Mouse (Mus musculus) stomach, postnatal 0 days (tissue): ENCODE measurements around the gene Sftpd. TPM values are rescaled to one million over a fixed set of nuclear protein-coding genes. Genes with fewer than 3 reads are reported as not detected.

Experiments used
- ATAC-seq: fragments of 200-750 bp; cut with Nextera tagmentation; 2 replicates; pipeline ENCODE4 v1.8.0; 2017; ENCODE audit not compliant: low FRiP score, low TSS enrichment
- DNase-seq: peaks from one replicate; pipeline ENCODE4 v3.0.0-alpha.2; 2016; ENCODE audit warnings: low spot score
- H3K27ac ChIP-seq: fragments of 300-500 bp; sonication (generic); replicated peaks from 2 replicates; pipeline ENCODE4 v1.5.1; 2014; ENCODE audit warnings: mild to moderate bottlenecking, control low read depth
- H3K27me3 ChIP-seq: fragments of 300-500 bp; sonication (generic); 2 replicates; pipeline ENCODE4 v1.6.1; 2014; ENCODE audit warnings: low read length; ENCODE audit not compliant: control insufficient read depth, insufficient read depth
- H3K36me3 ChIP-seq: fragments of 300-500 bp; sonication (generic); 2 replicates; pipeline ENCODE4 v1.6.1; 2014; ENCODE audit warnings: low read length, mixed read lengths; ENCODE audit not compliant: control insufficient read depth, insufficient read depth
- H3K4me1 ChIP-seq: fragments of 300-500 bp; sonication (generic); replicated peaks from 2 replicates; pipeline ENCODE4 v1.6.1; 2014; ENCODE audit warnings: antibody characterized with exemption; ENCODE audit not compliant: control insufficient read depth, insufficient read depth
- H3K4me2 ChIP-seq: fragments of 300-500 bp; sonication (generic); replicated peaks from 2 replicates; pipeline ENCODE4 v1.6.1; 2014; ENCODE audit warnings: low read depth, mild to moderate bottlenecking, control low read depth, moderate library complexity
- H3K4me3 ChIP-seq: fragments of 300-500 bp; sonication (generic); 2 replicates; pipeline ENCODE4 v1.5.1; 2014; ENCODE audit warnings: low read depth, low read length, control low read depth
- H3K9ac ChIP-seq: fragments of 300-500 bp; sonication (generic); 2 replicates; pipeline ENCODE4 v1.6.1; 2014; ENCODE audit warnings: mild to moderate bottlenecking, low read length, control low read depth, mixed read lengths
- H3K9me3 ChIP-seq: fragments of 300-500 bp; sonication (generic); 2 replicates; pipeline ENCODE4 v1.6.1; 2016; ENCODE audit warnings: low read length; ENCODE audit not compliant: control insufficient read depth
- CTCF ChIP-seq: IDR thresholded peaks from 2 replicates; pipeline ENCODE4 v1.5.1; 2016; ENCODE audit warnings: antibody characterized with exemption, low read depth, mild to moderate bottlenecking, moderate library complexity
- EP300 ChIP-seq: optimal IDR thresholded peaks from 2 replicates; pipeline ENCODE3; 2016; ENCODE audit warnings: antibody characterized with exemption
- WGBS: fragments of 180-500 bp; shearing (Covaris S2); extraction: QIAGEN DNeasy Blood & Tissue Kit; methylation state at CpG from one replicate; pipeline ENCODE4 v1.1.7; 2014; 5-methylcytosine and 5-hydroxymethylcytosine counted together
- polyA plus RNA-seq: library from polyadenylated mRNA; unstranded; fragments of >200 nt; fragmentation: Nextera tagmentation; extraction: Ambion mirVana; gene quantifications from 2 replicates; pipeline ENCODE4 v1.2.1, GENCODE M21; 2015

The Sftpd gene
- 4.9 TPM in 2 replicates for polyA plus RNA-seq

DNA sequence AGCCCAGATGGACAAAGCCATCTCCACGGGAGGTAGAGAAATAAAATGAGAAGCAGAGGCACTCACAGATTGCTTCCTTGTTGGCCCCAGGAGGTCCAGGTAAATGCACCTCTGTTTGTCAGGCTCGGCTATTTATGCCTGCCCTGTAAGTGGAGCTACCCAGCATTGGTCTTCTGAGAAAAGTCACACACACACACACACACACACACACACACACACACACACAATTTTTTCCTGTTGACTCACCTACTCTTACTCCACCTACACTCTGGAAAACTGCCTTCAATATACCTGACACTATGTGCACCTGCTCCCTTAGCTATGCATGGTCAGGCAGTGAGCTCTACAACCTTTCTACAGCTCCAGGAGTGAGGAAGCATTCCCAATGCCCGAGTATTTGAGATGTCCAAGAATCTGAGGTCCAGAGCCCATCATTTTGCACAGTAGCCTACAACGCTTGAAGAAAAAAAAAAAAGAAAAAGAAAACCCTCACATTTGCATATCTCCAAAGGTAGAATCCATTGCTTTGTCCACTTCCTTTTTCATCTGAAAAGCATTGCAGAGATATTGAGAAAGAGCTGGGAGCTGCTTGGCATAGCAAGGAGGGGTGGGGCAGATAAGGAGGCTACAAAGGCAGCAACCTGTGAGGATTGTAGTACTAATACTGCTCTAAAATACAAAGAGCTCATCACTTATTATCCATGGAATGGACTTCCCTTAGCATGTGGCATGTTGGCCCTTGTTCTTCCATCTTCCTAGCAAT, at the start of gene Sftpd:
Gene Sftpd, minus strand, starts transcription at position 91 of the 763 bp plus-strand sequence.
- Histone ChIP-seq H3K27ac (no peak within 1 kb of the TSS), H3K4me1 (no peaks in the 10 kb centered on the region), H3K36me3 (no peaks in the 10 kb centered on the region), H3K9me3 (no peaks in the 10 kb centered on the region), H3K4me3 (no peak within 1 kb of the TSS), H3K27me3 (no peaks in the 10 kb centered on the region), H3K4me2 (no peak within 1 kb of the TSS), H3K9ac (no peak within 1 kb of the TSS)
- peak; percentile 36 for DNase-seq
- WGBS: 66% methylated on average over 4 of the region's 4 CpGs
- peak; percentile 60; the same call in 1 of the 2 replicates for ATAC-seq
- TF ChIP-seq EP300 (no peak), CTCF (no peak)

DNA sequence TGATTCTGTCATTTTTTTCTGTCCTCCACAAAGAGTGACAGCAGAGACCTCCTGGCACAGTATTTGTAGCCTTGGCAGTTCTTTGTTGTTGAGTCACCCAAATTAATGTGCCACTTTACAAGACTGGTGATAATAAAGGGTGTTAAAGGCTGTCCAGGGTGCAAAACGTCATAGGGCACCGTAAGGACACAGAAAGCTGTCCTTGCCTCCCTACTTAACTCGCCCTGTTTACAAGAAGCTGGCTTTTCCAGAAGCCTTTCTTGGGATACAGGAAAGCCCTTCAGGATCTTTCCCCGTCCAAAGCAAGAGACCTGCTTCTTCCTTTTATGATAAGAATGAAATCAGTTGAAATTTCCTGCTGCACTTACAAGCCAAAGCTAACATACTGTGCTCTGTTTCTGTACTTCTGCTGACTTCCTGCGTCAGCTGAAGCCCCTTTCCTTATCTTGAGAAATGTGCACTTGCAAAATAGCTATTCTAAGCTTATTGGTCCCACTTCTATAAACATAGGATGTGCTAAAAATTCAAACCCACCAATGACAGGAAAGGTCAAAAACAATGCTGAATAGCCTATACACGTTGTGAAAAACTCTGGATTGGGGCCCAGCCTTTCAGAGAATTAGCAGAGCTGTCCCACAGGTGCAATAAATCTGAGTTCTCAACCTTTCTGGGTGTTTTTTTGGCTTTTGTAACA, 13.2 kb upstream of the Sftpd start:
- H3K9me3 ChIP-seq: no peaks in the 10 kb centered on the region
- no peak overlapping the region for H3K9ac ChIP-seq
- H3K4me2 ChIP-seq: no peak overlapping the region
- 44% methylated on average over 6 of the region's 6 CpGs for WGBS
- TF ChIP-seq EP300: no peak
- TF ChIP-seq CTCF: no peak
- H3K4me3 ChIP-seq: no peak overlapping the region
- no peaks in the 10 kb centered on the region for H3K36me3 ChIP-seq
- no peaks in the 10 kb centered on the region for H3K4me1 ChIP-seq
- no peak overlapping the region for H3K27ac ChIP-seq
- no peaks in the 10 kb centered on the region for H3K27me3 ChIP-seq
- no peak for DNase-seq
- ATAC-seq: no peak; the same call in 1 of the 2 replicates

DNA sequence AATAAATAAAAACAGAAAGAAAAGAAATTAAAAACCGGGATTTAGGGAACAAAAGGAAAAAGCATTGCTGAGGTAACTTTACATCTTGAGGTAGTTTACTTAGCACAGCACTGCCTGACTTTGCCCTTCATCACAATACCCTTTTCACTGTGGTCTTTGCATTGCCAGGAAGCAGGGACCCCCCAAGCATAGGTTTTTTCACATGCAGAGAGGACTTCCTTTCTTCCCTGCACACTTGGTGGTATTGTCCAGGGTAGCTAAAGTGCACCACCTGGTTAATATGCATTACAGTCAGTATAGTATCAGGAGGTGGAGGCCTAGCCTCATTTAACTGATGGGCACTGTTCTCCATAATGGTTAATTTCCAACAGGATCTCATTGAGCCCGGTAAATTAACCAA, 4.5 kb upstream of the Sftpd start:
- 85% methylated on average over 2 of the region's 2 CpGs for WGBS
- no peak for TF ChIP-seq EP300
- TF ChIP-seq CTCF: no peak
- H3K4me3 ChIP-seq: no peak overlapping the region

DNA sequence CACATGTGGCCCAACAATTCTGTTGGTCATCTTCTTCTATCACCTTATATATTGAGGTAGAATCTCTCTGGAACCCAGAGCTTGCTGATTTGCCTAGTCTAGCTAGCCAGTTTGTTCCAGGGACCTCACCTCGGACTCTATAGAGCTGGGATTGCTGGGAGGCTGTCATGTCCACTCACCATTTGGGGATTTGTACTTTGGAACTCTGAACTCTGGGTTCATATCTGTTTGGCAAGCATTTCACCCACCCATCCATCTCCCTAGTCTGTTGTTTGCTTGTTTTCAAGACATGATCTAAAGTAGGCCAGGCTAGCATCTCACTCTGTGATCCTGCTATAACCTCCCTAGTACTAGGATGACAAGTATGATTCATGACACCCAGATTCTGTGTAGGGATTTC, 10.1 kb downstream of the Sftpd start:
- Histone ChIP-seq H3K9me3 (no peaks in the 10 kb centered on the region), H3K4me1 (no peaks in the 10 kb centered on the region), H3K27me3 (no peaks in the 10 kb centered on the region), H3K9ac (no peak overlapping the region), H3K4me3 (no peak overlapping the region), H3K4me2 (no peak overlapping the region), H3K27ac (no peak overlapping the region), H3K36me3 (no peaks in the 10 kb centered on the region)
- ATAC-seq: no peak
- DNase-seq: no peak
- 61% methylated on average over 1 of the region's 1 CpGs for WGBS
- TF ChIP-seq EP300 (no peak), CTCF (no peak)

More for the DNA sequence above, 4.5 kb upstream of the Sftpd start:
- Histone ChIP-seq H3K9me3 (no peaks in the 10 kb centered on the region), H3K27ac (no peak overlapping the region), H3K9ac (no peak overlapping the region), H3K4me2 (no peak overlapping the region), H3K27me3 (no peaks in the 10 kb centered on the region), H3K36me3 (no peaks in the 10 kb centered on the region), H3K4me1 (no peaks in the 10 kb centered on the region)
- ATAC-seq: no peak
- no peak for DNase-seq

DNA sequence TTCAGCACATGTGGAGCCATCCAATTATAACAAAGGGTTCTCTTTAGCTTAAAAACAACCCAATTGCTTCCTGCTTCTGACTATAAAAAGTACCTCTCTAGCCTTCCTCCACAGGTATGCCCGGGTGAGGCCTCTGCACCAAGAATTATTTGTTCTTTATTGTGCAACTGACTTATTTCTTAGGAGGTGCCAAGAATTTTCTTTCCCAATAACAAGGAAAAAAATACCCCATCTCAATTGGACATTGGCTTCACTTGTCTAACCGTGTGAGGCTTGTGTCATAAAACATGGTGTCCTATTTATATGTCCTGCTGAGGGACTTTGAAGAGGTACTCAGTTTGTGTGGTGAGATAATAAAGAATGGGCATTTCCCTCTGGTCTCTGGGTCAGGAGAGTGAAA, 14.4 kb downstream of the Sftpd start:
- Histone ChIP-seq H3K4me3 (no peak overlapping the region), H3K36me3 (no peaks in the 10 kb centered on the region), H3K4me2 (no peak overlapping the region), H3K9ac (no peak overlapping the region), H3K27ac (no peak overlapping the region), H3K27me3 (no peaks in the 10 kb centered on the region), H3K4me1 (no peaks in the 10 kb centered on the region), H3K9me3 (no peaks in the 10 kb centered on the region)
- WGBS: 61% methylated on average over 2 of the region's 2 CpGs
- ATAC-seq (no peak), DNase-seq (no peak)
- no peak for TF ChIP-seq CTCF
- no peak for TF ChIP-seq EP300

DNA sequence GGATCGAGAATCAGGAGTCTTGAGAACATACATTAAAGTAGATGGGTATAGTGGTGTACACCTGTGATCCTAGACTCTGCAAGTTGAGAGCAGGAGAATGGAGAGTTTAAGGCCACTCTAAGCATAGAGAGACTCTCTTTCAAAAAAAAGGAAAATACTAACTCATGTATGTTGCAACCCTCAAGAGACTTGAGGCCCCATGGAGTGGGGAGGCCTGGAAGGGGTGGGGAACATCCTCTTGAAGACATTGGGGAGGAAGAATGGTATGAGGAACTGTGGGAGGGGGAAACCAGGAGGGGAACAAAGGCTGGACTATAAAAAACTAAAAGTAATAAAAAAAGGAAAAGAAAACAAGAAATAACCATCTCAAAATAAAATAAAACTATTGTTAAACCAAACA, 16.4 kb downstream of the Sftpd start:
- DNase-seq (no peak), ATAC-seq (no peak)
- Histone ChIP-seq H3K4me1 (no peaks in the 10 kb centered on the region), H3K27me3 (no peaks in the 10 kb centered on the region), H3K27ac (no peak overlapping the region), H3K4me2 (no peak overlapping the region), H3K4me3 (no peak overlapping the region), H3K36me3 (no peaks in the 10 kb centered on the region), H3K9me3 (no peaks in the 10 kb centered on the region), H3K9ac (no peak overlapping the region)
- 90% methylated on average over 1 of the region's 1 CpGs for WGBS
- no peak for TF ChIP-seq EP300
- no peak for TF ChIP-seq CTCF
